Mouse (Mus musculus): Measurements from ENCODE around the gene B230118H07Rik.

The B230118H07Rik gene

GRCm38 (mm10) chr2:101638979-101639839 is 10.1 kb downstream of the B230118H07Rik start:
- DNase-seq (ENCODE audit: low spot score), result no peak

- DNase-seq (ENCODE audit: low spot score), result peak; percentile 98
Measured at GRCm38 (mm10) chr2:101628297-101629236, 20.8 kb downstream of the B230118H07Rik start.

- no peak for DNase-seq (ENCODE audit: low spot score)
Measured at GRCm38 (mm10) chr2:101627227-101627626, 22.1 kb downstream of the B230118H07Rik start.

- DNase-seq (ENCODE audit: low spot score), result no peak
Measured at GRCm38 (mm10) chr2:101624526-101624925, 24.8 kb downstream of the B230118H07Rik start, which contains the start of gene Rag2. Gene Rag2 (plus strand): TSS chr2:101624718.

- no peak for DNase-seq (ENCODE audit: low spot score)
Measured at GRCm38 (mm10) chr2:101624011-101624410, 25.3 kb downstream of the B230118H07Rik start.

- DNase-seq (ENCODE audit: low spot score), result no peak
Measured at GRCm38 (mm10) chr2:101623042-101623441, 26.3 kb downstream of the B230118H07Rik start.

GRCm38 (mm10) chr2:101621611-101622010 is 27.7 kb downstream of the B230118H07Rik start:
- no peak for DNase-seq (ENCODE audit: low spot score)

- no peak for DNase-seq (ENCODE audit: low spot score)
Measured at GRCm38 (mm10) chr2:101620899-101621298, 28.4 kb downstream of the B230118H07Rik start.

GRCm38 (mm10) chr2:101618373-101618772 is 31.0 kb downstream of the B230118H07Rik start:
- no peak for DNase-seq (ENCODE audit: low spot score)

GRCm38 (mm10) chr2:101615464-101616305 is 33.6 kb downstream of the B230118H07Rik start:
- DNase-seq (ENCODE audit: low spot score), result no peak

- DNase-seq (ENCODE audit: low spot score), result no peak
Measured at GRCm38 (mm10) chr2:101610861-101611260, 38.5 kb downstream of the B230118H07Rik start.

- no peak for DNase-seq (ENCODE audit: low spot score)
Measured at GRCm38 (mm10) chr2:101608232-101608894, 41.0 kb downstream of the B230118H07Rik start.

GRCm38 (mm10) chr2:101603099-101603498 is 46.2 kb downstream of the B230118H07Rik start:
- DNase-seq (ENCODE audit: low spot score), result no peak

- peak; percentile 76 for DNase-seq (ENCODE audit: low spot score)
Measured at GRCm38 (mm10) chr2:101600703-101601102, 48.6 kb downstream of the B230118H07Rik start.

GRCm38 (mm10) chr2:101598190-101599181 is 50.8 kb downstream of the B230118H07Rik start:
- no peak for DNase-seq (ENCODE audit: low spot score)

- peak; percentile 14 for DNase-seq (ENCODE audit: low spot score)
Measured at GRCm38 (mm10) chr2:101597186-101597585, 52.1 kb downstream of the B230118H07Rik start.

- DNase-seq (ENCODE audit: low spot score), result no peak
Measured at GRCm38 (mm10) chr2:101594681-101595080, 54.7 kb downstream of the B230118H07Rik start.

- no peak for DNase-seq (ENCODE audit: low spot score)
Measured at GRCm38 (mm10) chr2:101592886-101593285, 56.4 kb downstream of the B230118H07Rik start.

GRCm38 (mm10) chr2:101592023-101592841 is 57.1 kb downstream of the B230118H07Rik start:
- no peak for DNase-seq (ENCODE audit: low spot score)
